Mouse (Mus musculus) urinary bladder, adult 18-20 months (tissue): ENCODE results near the gene Lrsam1.

Experiments
- DNase-seq, 2 experiments: peaks; one replicate each; pipeline ENCODE4 v3.0.0; 2022; ENCODE audit warnings: low spot score in 2 of 2, mixed read lengths in 2 of 2

The Lrsam1 gene

DNA sequence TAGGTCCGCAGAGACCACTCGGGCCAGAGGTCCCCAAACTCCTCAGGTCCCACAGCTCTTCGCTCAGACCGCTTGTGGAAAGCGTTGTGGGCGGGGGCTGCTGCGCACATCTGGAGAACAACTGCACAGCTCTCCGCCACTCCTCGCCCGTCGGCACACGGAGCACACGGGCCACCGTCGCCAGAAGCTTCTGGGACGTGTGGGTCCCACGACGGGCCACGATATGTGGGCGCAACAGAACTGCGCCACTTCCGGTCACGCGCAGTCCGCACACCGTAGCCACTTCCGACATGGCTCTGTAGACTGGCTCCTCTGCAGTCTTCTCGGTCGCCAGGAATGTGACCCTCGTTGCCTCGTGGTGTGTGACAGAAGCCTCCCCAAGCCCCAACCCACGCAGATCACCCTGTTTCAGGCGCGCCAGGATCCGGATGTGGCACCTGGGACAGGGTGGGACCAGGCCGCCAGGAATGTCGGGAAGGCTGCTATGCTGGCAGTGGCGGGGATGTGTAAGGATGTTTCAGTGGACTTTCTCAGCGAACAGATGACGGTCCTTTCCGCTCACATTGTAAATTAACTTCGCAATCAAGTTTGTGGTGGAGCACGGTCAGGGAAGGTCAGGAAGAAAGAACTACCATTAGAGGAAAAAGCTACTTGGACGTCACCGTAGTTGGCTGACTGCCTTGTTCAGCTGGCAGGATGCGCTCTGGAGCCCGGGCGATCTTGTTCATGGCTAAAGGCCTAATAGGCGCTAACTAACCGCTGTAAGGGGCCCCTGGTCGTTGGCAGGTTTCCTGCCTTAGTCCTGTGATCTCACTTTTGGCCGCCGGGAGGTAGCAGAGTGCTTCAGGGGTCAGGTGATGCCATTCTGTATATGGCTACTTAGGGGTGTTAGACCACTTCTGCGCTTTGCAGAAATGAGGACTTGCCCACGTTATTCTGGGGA lies 5.5 kb upstream of the Lrsam1 start:
- peak; percentile 79 to 81 for DNase-seq

DNA sequence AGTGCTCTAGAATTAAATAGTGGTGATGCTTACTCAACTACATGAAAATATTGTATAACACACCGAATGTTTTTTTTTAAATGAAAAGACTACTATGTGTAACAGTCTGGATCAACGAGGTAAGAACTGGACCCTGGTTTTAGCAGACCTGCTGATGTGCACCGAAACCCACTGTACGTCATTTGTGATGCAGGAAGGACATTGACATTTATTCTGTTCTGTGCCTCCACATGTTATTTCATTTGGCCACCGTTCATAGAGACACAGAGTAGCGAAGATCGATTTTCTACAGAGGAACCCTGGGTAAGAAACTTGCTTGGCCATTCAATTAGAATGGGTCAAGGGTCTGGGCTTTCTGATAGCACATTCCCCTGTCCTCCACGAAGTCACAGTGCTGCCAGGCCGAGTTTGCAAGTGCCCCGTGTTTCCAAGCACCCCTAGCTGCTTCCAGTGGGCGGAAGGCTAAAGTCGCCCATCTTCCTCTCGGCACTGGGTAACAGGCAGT lies 4.8 kb upstream of the Lrsam1 start:
- no peak for DNase-seq

DNA sequence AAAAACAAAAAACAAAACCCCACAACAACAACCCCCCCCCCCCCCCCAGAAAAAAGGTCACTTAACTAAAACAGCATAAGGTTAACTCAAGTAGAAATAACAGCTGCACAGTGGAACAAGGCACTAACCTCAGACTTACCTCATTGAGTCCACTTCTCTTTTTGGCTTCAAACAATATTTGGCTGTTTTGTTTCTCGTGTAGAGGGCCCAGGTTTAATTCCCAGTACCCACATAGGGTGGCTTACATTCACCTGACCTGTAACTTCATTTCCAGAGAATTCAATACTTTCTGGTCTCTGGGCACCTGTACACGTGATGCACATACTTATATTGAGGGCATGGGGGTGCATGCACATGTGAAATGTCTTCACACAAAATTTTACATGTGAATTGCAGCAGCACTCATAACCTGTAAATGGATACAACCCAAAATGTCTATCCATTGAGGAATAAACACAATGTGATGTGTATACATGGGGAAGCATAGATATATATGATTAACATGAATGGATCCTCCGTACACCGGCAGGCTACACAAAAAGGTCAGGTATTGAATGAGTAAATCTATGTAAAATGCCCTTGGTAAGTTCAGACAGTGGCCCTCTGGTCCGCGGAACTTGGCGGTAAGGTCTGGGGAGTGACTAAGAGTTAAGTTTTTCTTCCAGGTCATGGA lies 4.2 kb upstream of the Lrsam1 start:
- DNase-seq: no peak

DNA sequence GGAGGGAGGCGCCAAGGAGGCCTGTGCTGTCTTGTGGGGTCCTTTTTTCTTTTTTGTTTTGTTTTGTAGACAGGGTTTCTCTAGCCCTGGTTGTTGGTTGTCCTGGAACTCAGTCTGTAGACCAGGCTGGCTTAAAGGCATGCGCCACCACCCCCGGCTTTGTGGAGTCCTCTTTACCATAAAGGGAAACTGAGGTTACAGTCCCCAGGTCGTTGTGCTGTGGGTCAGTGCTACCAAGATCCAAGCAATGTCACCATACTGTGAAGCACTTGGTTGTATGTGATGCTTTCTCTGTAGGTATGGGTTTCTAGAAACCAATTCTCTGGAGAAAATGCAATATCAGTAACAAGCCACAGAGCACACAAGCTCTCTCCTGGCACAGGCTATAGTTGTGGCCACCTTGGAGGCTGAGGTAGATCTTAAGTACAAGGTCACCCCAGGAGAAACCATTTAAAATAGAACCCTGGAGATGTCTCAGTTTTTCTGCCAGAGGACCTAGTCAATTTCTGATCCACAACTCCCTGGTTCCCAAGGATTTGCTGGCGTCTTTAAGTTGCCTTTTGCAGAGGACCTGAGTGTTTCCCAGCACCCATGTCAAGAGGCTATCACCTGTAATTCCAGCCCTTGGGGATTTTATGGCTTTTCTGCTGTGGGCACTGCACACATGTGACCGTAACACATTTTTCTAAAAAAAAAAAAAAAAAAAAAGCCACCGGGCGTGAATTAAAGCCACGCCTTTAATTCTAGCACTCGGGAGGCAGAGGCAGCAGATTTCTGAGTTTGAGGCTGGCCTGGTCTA lies 3.4 kb upstream of the Lrsam1 start:
- no peak for DNase-seq

DNA sequence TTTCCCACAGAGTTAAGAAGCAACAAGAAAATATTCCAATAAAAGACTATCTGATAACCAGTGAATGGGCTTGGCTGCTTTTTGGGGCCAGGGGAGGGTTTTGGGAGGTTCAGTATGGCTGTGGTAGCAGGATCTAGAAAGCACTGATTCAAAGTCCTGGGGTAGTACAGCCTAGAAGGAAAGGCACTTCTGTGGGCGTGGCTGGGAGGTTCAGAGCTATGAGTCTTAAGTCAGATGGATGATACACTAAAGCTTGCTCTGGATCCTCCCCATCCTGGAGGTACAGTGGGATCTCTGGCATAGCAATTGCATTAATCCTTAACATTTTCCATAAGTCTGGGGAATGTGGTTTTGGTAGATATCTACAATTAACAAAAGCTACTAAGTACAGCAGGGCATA lies 2.6 kb upstream of the Lrsam1 start:
- no peak for DNase-seq

DNA sequence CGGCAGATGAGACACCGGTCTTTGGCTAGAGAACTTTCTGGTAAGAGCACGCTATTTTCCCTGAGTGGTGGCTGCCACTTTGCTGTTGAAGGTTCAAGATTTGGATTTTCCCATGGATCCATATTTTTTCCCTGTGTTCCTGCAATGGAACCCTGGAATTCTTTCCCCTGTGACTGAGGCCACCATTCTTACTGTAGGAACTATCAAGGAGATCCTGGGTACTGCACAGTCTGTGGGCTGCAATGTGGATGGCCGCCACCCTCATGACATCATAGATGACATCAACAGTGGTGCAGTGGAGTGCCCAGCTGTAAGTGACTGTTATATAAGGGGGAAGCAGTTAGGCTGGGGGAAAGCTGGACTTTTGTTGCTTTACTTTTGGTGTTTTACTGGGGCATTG lies 2.1 kb upstream of the Lrsam1 start:
- DNase-seq: no peak

DNA sequence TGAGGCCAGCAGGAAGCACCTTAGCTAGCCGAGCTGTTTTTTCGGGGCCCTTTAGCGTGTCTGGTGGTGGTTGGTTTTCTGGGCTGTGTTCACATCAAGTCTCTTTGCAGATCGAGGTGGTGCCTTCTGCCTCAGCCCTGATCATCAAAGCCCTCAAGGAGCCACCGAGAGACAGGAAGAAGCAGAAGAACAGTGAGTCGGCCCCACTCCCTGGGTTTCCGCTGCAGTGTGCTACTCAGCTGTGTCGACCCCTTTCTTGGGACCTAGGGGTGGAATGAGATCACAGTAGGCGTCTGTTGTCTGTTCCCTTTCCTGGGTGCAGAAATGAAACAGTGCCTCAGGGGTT lies 1.4 kb upstream of the Lrsam1 start:
- no peak for DNase-seq

DNA sequence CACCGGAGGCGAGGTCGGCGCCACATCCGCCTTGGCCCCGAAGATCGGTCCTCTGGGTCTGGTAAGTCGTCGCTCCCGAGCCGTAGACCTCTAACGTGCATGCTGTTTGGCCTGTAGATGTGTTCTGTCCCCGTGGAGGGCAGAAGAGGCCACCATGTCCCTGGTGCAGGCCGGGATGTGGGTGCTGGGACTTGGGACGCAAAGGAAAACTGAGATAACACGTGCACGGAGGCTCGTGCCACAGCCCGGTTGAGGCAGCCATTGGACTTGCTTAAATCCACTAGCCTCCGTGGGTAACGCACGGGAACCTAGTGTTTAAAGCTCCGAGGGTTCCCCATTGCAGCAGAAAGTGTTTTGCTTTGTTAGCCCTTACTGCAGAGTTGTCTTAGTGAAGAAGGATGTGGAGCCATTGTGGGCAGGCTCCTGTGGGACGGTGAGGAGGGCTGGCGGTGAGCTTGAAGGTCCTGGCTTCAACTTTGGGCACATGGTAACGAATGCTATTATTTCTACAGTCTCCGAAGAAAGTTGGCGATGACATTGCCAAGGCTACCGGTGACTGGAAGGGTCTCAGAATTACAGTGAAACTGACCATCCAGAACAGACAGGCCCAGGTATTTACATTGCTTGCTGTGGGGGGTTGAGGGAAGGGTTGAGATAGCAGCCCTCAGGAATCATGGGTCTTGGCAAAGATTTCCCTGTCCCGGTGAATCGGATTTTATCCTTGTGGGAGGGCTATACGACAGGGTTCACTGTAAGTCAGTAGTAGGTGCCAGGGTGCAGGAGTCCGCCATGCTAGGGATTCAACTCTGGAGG lies 854 bp upstream of the Lrsam1 start:
- peak in 1 of 2 experiments; percentile 28 for DNase-seq

DNA sequence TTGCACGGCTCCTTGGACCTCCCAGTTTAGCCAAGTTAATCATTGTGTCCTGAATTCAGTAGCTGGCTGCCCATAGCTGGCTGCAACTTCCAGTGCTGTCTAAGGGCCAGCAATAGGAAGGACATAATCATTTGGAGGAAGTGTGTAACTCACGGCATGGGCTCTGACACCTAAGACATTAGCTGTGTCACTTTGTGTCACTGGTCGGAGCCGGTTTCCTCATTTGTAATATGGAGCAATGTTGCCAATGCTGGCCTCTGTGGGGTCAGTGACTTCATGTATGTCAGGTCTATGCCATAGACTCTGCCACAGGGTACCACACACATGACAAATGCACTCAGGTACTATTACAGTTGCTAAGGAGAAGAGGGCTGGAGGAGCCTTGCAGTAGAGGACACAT lies 1.1 kb downstream of the Lrsam1 start:
- no peak for DNase-seq

DNA sequence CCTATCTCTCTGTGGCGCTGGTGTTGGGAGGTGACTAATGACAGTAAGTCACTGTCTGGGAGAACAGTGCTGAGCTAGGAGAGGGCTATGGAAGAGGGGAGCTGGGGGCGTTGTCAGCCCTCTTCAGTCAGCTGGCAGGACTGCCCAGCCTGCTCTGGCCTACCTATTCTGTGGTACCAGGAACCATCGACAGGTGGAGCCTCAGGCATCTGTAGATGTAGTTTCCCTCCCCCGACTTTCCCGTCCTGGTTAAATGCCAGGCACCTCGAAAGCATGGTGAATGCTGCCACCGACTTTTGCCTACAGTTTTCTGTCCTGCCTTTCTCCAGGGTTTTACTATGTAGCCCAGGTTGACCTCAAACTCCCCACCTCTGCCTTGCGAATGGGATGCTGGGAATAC lies 4.1 kb downstream of the Lrsam1 start:
- DNase-seq: no peak

DNA sequence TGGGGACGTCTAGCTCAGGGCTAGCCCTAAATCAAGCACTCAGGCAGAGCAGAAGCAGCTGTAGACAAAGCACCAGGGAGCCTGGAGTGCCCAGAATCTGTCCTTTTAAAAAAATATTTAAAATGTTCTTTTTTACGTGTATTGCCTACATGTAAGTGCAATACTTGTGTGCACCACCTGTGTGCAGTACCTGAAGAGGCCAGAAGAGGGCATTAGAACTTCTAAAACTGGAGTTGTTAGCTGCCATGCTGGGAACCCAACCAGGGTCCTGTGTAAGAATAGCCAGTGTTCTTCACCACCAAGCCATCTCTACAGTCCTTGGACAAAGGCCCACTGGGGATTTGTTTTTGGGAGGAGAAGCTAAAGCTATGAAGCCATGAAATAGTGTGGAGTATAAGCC lies 6.8 kb downstream of the Lrsam1 start:
- DNase-seq: no peak

DNA sequence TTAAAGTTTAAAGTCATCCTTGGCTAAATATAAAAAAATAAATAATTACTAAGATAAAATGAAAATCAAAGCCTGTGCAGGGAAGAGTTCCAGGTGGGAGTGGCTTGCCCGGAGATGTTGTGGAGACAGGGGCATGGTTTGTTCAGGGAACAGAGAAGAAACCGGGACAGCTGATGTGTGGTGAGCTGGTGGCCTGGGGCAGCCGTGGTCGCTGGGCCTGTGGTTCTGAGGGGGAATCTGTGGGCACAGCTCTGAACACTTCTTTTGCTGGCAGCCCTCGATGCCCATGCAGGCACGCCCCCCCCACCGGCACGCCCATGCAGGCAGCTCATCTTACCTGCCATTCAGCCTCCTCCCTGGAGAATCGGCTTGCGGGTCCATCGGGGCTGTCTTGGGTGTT lies 14.0 kb downstream of the Lrsam1 start:
- no peak for DNase-seq

DNA sequence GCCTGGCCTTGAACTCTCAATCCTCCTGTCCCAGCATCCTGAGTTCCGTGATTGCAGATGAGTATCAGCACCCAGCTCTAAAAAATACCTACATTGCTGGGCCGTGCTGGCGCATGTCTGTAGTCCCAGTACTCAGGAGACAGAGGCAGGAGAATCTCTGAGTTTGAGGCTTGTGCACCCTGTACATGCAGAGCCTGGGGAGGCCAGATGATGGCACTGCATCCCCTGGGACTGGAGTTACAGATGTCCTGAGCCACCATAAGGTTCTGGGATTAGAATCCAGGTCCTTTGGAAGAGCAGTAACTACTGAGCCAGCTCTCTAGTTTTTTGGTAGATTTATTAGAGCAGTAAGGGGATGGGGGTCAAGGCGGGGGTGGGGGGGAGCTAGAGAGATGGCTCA lies 20.9 kb downstream of the Lrsam1 start:
- no peak for DNase-seq

DNA sequence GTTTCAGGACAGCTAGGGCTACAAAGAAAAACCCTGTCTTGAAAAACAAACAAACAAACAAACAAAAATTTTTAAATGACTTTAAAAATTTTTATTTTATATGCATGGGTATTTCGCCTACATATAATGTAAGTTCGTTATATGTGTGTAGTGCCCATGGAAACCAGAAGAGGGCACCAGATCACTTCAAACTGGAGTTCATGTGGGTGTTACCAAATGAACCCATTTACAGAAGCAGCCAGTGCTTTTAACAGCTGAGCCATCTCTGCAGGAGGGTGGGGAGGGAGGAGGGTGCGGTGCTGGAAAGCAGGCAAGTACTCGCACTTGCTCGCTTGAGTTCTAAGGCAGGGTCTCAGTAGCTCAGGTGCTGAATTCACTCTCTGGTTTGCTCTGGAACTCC lies 22.0 kb downstream of the Lrsam1 start:
- no peak for DNase-seq

DNA sequence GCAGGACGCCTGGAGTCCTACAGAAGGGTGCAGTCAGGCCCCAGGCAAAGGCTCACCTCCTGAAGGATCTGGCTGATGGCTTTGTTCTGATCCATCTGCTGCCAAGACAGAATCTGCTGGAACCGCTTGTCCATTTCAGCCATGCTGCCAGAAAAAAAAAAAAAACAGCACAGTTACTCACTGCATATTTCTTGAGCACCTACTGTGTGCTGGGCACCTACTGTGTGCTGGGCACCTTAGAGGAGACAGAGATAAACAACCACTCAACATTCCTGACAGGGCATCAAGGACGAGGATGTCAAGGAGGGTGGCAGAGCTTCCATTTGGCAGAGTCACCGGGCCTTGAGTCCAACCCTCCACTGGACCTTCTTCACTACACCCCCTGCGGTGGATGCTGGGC lies 22.7 kb downstream of the Lrsam1 start:
- DNase-seq: no peak

DNA sequence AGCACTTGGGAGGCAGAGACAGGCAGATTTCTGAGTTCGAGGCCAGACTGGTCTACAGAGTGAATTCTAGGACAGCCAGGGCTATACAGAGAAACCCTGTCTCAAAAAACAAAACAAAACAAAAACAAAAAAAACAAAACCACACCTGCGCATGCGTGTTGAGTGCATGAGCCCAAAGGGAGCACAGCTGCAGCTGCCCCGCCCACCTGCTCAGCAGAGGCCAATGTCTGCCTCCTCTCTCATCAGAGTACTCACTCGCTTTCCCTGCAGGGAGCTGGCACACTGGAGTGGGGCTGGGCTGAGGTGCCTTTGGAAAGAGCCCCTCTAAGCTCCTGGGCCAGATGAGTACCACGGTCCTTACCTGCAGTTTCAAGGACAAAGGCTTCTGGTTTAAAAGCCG lies 29.7 kb downstream of the Lrsam1 start:
- DNase-seq: no peak

DNA sequence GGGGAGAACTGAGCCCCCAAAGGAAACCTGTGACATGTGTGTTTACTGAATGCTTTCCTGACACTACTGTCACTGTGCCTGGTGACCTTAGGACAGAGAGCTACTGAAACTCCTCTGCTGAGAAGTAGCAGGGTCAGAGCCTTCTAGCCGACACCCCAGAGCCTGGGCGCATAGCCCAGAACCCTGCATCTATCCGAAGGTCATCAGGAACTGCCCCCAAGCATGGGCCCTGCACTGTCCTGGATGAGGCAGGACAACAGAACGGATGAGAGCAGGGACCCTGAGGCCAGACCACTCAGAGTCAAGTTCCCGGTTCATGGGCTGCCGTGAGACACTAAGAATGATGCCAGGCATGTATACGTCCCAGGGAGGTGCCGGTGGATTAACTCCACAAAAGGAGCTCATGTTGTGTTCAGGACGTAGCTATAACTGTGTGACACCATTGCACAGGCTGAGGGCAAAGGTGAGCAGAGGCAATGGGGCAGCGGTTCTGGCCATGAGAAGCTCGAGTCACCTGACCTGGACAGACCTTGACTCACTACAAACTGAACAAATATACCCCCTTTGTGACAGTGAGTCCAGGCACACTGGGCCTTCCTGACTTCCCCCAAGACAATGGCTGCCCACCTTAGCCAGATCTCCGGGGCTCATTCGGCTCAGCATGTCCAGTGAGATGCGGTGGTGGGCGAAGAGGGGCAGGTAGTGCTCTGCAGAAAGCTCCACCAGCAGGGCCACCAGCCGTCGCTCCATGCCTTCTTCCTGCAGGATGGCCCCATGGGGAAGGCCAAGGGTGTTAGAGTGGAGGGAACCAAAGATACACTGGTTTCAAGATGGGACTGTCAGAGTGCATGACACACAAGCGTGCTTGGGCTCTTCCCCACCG lies 32.2 kb downstream of the Lrsam1 start:
- DNase-seq: no peak

DNA sequence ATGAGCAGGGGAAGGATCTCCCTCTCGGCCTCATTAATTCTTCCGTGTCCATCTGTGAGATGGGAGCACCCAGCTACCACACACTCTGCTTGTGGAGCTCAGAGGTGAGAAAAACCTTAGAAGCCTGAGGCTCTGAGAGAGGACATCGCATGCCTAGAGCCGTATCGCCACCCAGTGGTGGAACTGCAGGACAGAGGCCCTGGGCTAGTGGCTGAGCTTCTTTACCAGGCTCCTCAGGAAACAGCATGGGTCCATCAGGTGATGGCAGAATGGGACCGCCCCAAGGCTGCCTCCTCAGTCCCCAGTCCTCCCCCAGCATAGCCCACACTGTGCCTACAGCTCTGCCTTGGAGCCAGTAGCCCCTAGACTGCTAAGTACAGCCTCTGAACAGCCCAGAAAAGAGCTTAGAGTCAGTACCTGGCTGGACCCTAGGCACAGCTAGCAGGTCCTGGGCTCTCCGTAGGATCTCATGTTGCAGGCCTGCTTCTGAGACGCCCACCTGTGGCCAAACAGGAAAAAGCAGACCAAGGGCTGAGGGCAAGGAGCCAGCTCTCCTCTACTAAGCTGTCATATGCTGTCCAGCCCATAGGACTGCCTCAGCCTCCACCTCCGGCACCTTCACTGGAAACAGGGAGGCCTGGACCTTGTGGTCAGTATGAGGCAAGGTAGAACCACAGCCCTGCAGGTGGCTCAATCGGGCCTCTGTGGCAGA lies 33.0 kb downstream of the Lrsam1 start:
- DNase-seq: peak; percentile 66 to 68

DNA sequence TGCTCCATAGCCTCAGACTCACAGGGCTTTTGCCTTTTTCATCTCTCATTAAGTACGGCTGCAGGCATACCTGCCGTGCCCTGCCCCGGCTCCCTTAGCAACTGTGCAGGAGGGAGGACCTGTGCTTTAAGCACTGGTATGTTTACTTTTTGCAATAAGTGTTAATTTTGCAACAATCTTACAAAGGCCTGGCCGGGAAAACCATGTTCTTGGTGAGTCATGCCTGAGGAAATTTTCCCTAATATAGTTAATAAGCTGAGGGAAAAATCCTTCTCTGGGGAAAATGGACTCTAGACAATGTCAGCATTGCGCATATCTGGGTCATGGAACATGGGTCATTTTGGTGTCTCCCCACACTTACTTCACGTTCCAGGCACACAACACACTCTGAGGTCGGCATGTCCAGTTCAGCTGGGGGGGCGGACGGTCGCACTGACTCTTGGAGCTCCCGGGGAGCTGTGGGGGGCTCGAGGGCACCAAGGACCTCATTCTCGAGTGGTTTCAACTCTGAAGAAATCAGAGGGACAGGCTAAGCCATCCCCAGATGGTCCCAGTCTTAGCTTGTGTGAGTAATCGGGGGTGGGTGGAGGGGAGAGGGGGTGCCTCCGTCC lies 33.7 kb downstream of the Lrsam1 start:
- DNase-seq: no peak
